Mouse (Mus musculus) ZHBTc4 (cell line): ENCODE measurements around the gene D7Ertd443e.

Source experiments
- DNase-seq: peaks from one replicate; pipeline ENCODE4 v3.0.0-alpha.2; 2011; ENCODE audit warnings: low read depth, low spot score

Gene D7Ertd443e

DNA sequence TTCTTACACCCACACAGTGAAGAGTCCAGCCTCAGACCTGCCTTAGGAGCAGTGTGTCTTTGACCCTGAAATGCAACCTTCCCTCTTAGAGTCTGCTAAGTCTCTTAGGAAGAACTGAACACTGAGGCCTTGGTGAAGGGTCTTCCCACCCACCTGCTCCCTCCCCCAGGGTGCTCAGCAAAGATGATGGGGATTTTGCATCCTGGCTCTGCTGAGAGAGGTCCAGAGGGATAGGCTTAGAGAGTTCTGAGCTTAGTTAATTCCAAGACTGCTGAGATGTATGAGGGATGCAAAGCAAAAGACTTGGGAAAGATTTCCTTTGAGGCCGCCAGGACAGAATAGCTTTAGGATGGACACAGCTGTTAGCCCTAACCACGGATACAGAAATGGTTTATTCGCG, 158.4 kb downstream of the D7Ertd443e start:
- DNase-seq = no peak

DNA sequence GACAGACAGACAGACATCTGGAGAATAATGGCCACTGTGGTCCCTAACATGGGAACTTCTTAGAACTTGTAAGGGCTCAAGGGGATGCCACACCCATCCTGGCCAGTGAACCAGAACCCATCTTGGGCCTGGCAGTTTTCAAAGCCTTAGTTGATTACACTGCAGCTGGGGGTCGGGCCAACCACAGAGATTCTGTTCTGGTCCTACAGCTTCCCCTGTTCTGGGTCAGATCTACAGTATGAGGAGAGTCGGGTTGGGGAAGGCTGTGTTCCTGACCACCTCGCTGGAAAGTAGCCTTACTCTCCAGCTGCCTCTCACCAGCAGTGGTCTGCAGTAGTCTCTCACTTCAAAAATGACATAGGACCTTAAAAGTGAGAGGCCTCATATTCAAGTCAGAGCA, 159.2 kb downstream of the D7Ertd443e start:
- no peak for DNase-seq

DNA sequence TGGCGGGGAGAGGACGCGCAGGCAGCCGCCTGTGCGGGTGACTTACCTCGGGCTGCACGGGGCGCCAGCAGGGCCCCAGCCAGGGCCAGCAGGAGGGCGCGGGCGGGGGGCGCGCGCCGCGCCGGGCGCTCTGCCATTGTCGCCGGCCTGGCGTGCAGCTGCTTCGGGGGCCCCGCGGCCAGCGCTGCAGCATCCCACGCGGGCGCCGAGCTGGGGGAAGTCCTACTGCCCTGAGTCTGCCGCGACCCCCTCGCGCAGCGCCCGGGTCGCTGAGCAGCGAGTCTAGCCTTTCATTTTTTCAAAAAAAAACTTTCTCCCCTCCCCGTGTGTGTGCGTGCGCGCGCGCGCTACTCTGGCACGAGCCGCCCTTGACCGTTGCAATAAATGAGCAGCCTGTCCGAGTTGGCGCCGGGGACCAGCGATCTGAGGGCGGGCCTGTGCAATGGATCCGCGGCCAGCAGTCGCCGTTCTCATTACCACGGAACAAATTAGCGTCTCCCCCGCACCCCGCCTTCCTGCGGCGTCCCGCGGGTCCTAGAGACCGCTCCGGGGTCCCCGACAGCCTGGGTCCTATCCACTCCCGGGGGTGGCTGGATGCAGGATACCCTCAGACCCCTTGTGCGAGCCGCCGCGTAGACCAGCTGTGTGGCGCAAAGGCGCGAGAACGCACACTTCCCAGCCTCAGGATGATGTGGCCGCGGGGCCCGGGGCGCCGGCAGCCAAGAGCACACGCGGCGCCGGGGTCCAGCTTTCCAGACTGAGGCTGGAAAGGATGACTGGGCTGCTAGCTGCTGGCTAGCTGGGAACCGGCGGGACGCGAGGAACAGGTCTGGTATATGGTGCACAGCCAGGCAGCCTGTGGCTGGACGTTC, 160.5 kb downstream of the D7Ertd443e start:
- DNase-seq = peak; percentile 68

DNA sequence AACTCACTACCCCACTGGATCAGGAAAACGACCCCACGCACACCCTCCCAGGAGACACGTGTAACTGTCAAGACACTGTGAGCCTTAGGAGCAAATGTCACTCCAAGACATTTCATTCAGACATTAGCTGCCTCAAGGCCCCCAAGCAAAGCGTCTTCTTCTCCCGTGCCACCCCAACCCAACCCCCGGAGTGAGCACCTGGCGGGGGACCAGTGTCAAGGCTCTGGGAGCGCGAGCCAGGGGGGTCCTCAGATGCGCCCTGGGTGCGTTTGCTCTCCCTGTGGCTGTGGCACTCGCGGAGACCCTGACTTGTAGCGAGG, 161.1 kb downstream of the D7Ertd443e start:
- DNase-seq = peak; percentile 39

DNA sequence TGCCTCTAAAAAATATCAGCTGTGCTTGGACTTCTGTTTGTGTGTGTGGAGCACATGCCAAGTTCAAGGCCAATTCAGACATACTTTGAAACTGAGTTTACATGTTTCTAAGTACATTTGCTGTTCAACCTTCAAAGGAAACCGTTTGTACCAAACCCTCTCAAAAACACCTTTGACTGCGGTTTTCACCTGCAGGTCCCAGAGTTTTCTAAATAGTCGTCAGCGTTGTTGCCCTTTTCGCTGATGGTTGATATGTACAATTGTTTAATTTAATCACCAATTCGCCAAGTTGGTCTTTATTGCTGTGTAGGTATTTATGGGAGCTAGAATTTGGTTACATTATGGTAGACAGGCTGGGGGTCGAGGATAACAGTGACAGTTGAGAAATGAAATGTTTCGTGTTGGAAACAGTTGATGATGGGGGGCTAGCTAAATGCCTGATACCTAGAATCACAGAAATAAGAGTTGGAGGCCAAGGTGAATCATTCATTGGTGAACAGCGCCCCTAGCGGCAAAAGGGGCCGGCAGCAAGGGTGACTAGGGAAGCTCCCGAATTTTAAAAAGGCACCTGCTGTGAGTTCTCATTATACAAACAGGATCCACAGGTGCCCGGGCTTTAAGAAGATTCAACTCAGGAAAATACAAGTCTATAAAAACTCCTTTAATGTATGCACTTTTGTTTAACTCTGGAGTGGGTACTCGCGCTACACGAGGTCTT, 161.9 kb downstream of the D7Ertd443e start:
- peak; percentile 83 for DNase-seq
